Mouse (Mus musculus): ENCODE measurements around the gene E130114P18Rik. TPM values are rescaled to one million over a fixed set of nuclear protein-coding genes. Genes with fewer than 3 reads are reported as not detected.

Gene E130114P18Rik
- polyA plus RNA-seq, 1 experiment from 2014 or later = 21.3 TPM

DNA sequence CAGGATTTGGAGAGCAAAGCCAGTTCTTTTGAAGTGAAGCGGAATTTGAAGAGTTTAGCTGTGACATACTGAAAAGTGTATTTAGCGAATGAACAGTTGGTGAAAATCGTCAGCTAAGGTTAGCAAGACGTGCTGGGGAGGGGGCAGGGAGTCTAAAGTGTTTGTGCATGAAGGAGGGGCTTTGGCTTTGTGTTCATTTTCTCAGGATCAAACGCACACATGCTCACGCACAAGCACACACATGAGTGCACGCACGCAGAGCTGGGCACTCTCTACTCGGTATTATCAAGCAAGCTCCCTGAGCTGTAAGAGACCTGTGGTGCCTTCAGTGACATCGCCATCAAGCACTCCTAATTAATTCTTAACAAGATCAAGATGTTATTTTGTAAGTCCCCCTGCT lies 55.2 kb downstream of the E130114P18Rik start:
- WGBS = 50% methylated on average over 10 of the region's 10 CpGs
- no peak overlapping the region for H3K27ac ChIP-seq
- no peak for DNase-seq (ENCODE audit: extremely low spot score, low spot score)
- no peaks in the 10 kb centered on the region for H3K9me3 ChIP-seq
- no peaks in the 10 kb centered on the region for H3K27me3 ChIP-seq (ENCODE audit: poor library complexity, severe bottlenecking)
- no peak overlapping the region for H3K4me3 ChIP-seq
- H3K36me3 ChIP-seq (replicated peaks) = no peaks in the 10 kb centered on the region
- H3K4me1 ChIP-seq = peaks cover 13% of the 10 kb centered on the region

GRCm38 (mm10) chr4:97714616-97715015 lies 63.3 kb downstream of the E130114P18Rik start:
- 86% methylated on average over 6 of the region's 6 CpGs for WGBS

DNA sequence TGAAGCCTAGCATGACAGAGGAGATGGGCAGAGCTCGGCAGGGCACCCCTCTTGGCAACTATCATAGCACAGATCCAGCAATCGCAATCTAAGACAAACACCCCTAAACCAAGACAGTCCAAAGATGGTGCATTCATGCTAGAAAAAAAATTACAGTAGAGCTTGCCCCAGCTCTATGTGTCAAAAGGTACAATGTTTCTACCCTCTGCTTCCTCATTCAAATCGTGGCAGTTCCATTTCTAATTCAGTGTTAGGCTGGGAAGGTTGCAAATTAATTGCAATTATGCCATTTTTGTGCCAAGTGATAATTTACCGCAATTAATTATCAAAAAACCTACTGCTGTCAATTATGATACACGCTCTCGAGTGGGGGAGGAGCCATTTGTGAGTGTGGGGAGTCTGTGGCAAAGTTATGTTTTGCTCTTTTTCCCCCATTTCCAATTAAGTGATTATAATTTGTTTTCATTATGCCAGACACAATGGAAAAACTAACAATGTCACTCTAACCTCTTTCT lies 63.7 kb downstream of the E130114P18Rik start:
- WGBS = 90% methylated on average over 6 of the region's 6 CpGs
- H3K27me3 ChIP-seq (ENCODE audit: poor library complexity, severe bottlenecking) = no peaks in the 10 kb centered on the region
- H3K9me3 ChIP-seq = no peaks in the 10 kb centered on the region
- no peak for DNase-seq (ENCODE audit: extremely low spot score, low spot score)
- H3K27ac ChIP-seq = no peak overlapping the region
- H3K4me3 ChIP-seq = no peak overlapping the region
- H3K4me1 ChIP-seq = no peaks in the 10 kb centered on the region
- no peaks in the 10 kb centered on the region for H3K36me3 ChIP-seq (replicated peaks)

More at GRCm38 (mm10) chr4:97714616-97715015, 63.3 kb downstream of the E130114P18Rik start:
- H3K4me3 ChIP-seq = no peak overlapping the region
- no peak overlapping the region for H3K27ac ChIP-seq
- H3K27me3 ChIP-seq (ENCODE audit: poor library complexity, severe bottlenecking) = no peaks in the 10 kb centered on the region
- H3K36me3 ChIP-seq (replicated peaks) = no peaks in the 10 kb centered on the region
- no peak for DNase-seq (ENCODE audit: extremely low spot score, low spot score)
- H3K9me3 ChIP-seq = no peaks in the 10 kb centered on the region
- no peaks in the 10 kb centered on the region for H3K4me1 ChIP-seq

DNA sequence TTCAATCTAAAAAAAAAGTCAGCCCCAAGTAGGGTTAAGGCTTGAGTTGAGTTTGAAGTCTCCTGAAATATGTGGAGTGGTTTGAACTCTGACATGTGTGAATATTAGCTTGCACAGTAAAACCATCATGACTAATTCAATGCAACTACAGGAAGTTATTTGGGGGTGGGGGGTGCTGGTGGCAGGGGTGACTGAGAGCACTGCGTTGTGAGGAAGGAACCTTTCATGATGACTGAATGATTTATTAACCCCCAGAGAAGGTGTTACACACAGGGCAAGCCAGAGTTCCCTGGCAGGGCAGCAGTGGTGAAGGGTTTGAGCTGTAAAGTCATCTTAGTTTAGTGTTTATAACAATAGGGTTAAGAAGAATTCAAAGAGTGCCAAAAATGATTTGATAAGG lies 65.3 kb downstream of the E130114P18Rik start:
- no peaks in the 10 kb centered on the region for H3K27me3 ChIP-seq (ENCODE audit: poor library complexity, severe bottlenecking)
- DNase-seq (ENCODE audit: extremely low spot score, low spot score) = no peak
- H3K36me3 ChIP-seq (replicated peaks) = no peaks in the 10 kb centered on the region
- H3K4me1 ChIP-seq = no peaks in the 10 kb centered on the region; the same call in 1 of the 2 replicates
- H3K9me3 ChIP-seq = no peaks in the 10 kb centered on the region
- H3K27ac ChIP-seq = no peak overlapping the region
- H3K4me3 ChIP-seq = no peak overlapping the region
- 71% methylated on average over 1 of the region's 1 CpGs for WGBS

- 70% methylated on average over 9 of the region's 9 CpGs for WGBS
- Histone ChIP-seq H3K27me3 (ENCODE audit: poor library complexity, severe bottlenecking) (no peaks in the 10 kb centered on the region), H3K4me1 (no peaks in the 10 kb centered on the region; the same call in 1 of the 2 replicates), H3K36me3 (replicated peaks) (no peaks in the 10 kb centered on the region), H3K27ac (0 out of 2 replicates have a peak overlapping the region, but pooled peaks have one; percentile 15), H3K4me3 (no peak overlapping the region), H3K9me3 (no peaks in the 10 kb centered on the region)
- DNase-seq (ENCODE audit: extremely low spot score, low spot score) = no peak
Observed at GRCm38 (mm10) chr4:97710048-97710765, 67.7 kb downstream of the E130114P18Rik start.

GRCm38 (mm10) chr4:97707373-97708152 lies 70.3 kb downstream of the E130114P18Rik start:
- H3K4me3 ChIP-seq = no peak overlapping the region
- DNase-seq (ENCODE audit: extremely low spot score, low spot score) = no peak
- H3K27ac ChIP-seq = 0 out of 2 replicates have a peak overlapping the region, but pooled peaks have one; percentile 11
- no peaks in the 10 kb centered on the region for H3K9me3 ChIP-seq
- 86% methylated on average over 22 of the region's 22 CpGs for WGBS
- H3K4me1 ChIP-seq = no peaks in the 10 kb centered on the region; the same call in 1 of the 2 replicates
- H3K27me3 ChIP-seq (ENCODE audit: poor library complexity, severe bottlenecking) = no peaks in the 10 kb centered on the region
- no peaks in the 10 kb centered on the region for H3K36me3 ChIP-seq (replicated peaks)

GRCm38 (mm10) chr4:97696684-97697615 lies 80.9 kb downstream of the E130114P18Rik start:
- H3K4me1 ChIP-seq = peaks cover 3% of the 10 kb centered on the region; the same call in 1 of the 2 replicates
- no peak overlapping the region for H3K27ac ChIP-seq

GRCm38 (mm10) chr4:97695414-97696040 lies 82.4 kb downstream of the E130114P18Rik start:
- no peak overlapping the region for H3K4me3 ChIP-seq
- 78% methylated on average over 7 of the region's 7 CpGs for WGBS
- H3K4me1 ChIP-seq = peaks cover 3% of the 10 kb centered on the region; the same call in 1 of the 2 replicates
- H3K36me3 ChIP-seq (replicated peaks) = no peaks in the 10 kb centered on the region
- peak overlapping the region; percentile 11; the same call in 1 of the 2 replicates for H3K27ac ChIP-seq
- no peaks in the 10 kb centered on the region for H3K27me3 ChIP-seq (ENCODE audit: poor library complexity, severe bottlenecking)
- DNase-seq (ENCODE audit: extremely low spot score, low spot score) = no peak
- no peaks in the 10 kb centered on the region for H3K9me3 ChIP-seq

More at GRCm38 (mm10) chr4:97696684-97697615, 80.9 kb downstream of the E130114P18Rik start:
- WGBS = 80% methylated on average over 7 of the region's 7 CpGs
- Histone ChIP-seq H3K36me3 (replicated peaks) (no peaks in the 10 kb centered on the region), H3K27me3 (ENCODE audit: poor library complexity, severe bottlenecking) (no peaks in the 10 kb centered on the region), H3K9me3 (no peaks in the 10 kb centered on the region), H3K4me3 (no peak overlapping the region)
- DNase-seq (ENCODE audit: extremely low spot score, low spot score) = no peak

- Histone ChIP-seq H3K27me3 (ENCODE audit: poor library complexity, severe bottlenecking) (no peaks in the 10 kb centered on the region), H3K27ac (no peak overlapping the region), H3K36me3 (replicated peaks) (no peaks in the 10 kb centered on the region), H3K4me1 (peaks cover 10% of the 10 kb centered on the region), H3K4me3 (no peak overlapping the region), H3K9me3 (no peaks in the 10 kb centered on the region)
- DNase-seq (ENCODE audit: extremely low spot score, low spot score) = no peak
- 95% methylated on average over 4 of the region's 4 CpGs for WGBS
Observed at GRCm38 (mm10) chr4:97693931-97694330, 83.9 kb downstream of the E130114P18Rik start.

- Histone ChIP-seq H3K4me1 (peaks cover 10% of the 10 kb centered on the region), H3K36me3 (replicated peaks) (no peaks in the 10 kb centered on the region), H3K9me3 (no peaks in the 10 kb centered on the region), H3K27ac (no peak overlapping the region), H3K27me3 (ENCODE audit: poor library complexity, severe bottlenecking) (no peaks in the 10 kb centered on the region), H3K4me3 (no peak overlapping the region)
- 88% methylated on average over 4 of the region's 4 CpGs for WGBS
- no peak for DNase-seq (ENCODE audit: extremely low spot score, low spot score)
Observed at GRCm38 (mm10) chr4:97693054-97693453, 84.8 kb downstream of the E130114P18Rik start.

DNA sequence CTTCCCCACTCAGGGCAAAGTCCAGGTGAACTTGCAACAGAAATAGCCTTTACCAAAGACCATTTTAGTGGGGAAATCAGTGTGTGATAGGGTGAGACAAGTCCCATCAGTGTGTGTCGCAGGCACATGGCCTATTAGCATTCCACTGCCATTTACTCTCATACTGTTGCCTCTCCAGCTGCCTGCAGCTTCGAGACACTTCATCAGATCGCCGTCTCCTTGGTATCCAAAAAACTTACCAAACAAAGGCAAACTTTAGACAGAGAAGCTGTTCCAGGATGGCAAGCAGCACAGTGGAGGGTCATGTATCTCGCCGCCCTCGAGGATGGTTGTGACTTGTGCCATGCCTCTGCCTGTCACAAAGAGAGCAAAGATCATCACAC lies 87.5 kb downstream of the E130114P18Rik start:
- Histone ChIP-seq H3K4me1 (peaks cover 6% of the 10 kb centered on the region), H3K27ac (0 out of 2 replicates have a peak overlapping the region, but pooled peaks have one; percentile 44), H3K4me3 (no peak overlapping the region), H3K36me3 (replicated peaks) (no peaks in the 10 kb centered on the region), H3K27me3 (ENCODE audit: poor library complexity, severe bottlenecking) (no peaks in the 10 kb centered on the region), H3K9me3 (no peaks in the 10 kb centered on the region)
- DNase-seq (ENCODE audit: extremely low spot score, low spot score) = no peak
- 84% methylated on average over 7 of the region's 7 CpGs for WGBS

Measured in forebrain, embryonic 10.5 days (tissue).